Mouse (Mus musculus) layer of hippocampus, adult 18-20 months (tissue): ENCODE measurements around the gene Cldn34a. TPM values are rescaled to one million over a fixed set of nuclear protein-coding genes. Genes with fewer than 3 reads are reported as not detected.
"Not testable (repeated sequence)": the region's sequence is repeated elsewhere in the genome, so short reads cannot be mapped to it uniquely, and the experiment has no call there.

Source experiments
- DNase-seq, 2 experiments: peaks; one replicate each; pipeline ENCODE4 v3.0.0; 2022; ENCODE audit warnings: low spot score in 2 of 2
- long read RNA-seq: library from polyadenylated mRNA; stranded (forward); transcript quantifications from one replicate; pipeline ENCODE4 v2.0.0, GENCODE M21; 2021
- total RNA-seq, 2 experiments: library from RNA; stranded (reverse); gene quantifications; 2 replicates each; pipeline ENCODE4 v1.2.3; 2021

Cldn34a gene
- total RNA-seq = not detected
- long read RNA-seq = 0 reads

DNA sequence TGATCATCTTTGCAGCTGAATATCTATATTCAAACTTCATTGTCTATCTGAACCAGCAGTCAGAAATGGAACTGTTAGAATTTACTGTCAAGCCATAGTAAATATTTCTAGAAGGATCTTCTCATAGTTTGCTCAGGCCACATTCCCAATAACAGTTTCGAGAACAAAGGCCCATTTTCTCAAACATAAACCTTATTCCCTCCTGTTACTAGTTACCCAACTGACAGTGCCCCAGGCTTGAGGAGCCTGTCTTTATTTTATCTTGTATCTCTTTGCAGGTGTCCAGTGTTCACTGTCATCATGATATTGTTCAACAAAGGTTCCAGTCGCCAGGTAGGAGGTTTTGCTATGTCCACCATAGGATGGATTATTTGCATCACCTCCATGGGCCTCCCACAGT is at the start of gene Cldn34a:
Gene Cldn34a (plus strand): TSS at position 301 of the 400 bp plus-strand sequence.
- DNase-seq = no peak

DNA sequence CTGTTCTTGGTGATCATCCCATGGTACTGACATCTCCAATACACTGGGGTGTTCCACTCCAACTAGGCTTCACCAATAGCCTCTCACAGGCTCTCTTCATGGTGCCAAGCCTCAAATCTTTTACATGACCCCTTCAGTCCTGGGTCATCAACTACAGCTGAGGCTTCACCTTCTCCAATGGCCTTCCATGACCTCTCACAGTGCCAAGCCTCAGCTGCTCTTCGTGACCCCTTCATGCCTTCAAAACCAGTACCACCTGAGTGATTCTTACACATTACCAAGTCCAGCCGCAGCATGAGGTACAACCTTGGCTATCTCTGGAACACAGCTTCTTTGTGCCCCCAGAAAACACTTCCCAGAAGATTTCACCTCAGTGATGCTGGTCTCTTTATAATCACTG is 44.5 kb upstream of the Cldn34a start:
- not testable (repeated sequence) for DNase-seq

DNA sequence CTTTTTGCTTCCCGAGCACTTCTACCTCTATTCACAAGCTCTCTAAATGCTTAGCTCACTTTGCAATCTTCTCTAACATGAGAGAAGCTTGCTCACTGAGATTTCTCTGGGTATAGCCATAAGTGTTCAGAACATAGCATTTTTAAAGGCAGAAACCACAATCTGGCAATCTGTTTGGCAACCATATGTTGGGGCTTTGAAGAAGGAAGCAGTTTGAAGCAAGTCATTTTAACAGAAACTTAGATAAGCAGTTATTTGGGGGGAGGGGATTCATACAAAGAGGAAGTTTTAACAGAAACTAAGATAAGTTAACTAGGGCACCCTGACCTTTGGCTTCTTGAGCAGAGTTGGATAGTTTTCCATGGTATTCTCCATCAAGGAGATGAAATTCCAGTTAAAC is 17.4 kb upstream of the Cldn34a start:
- peak; percentile 16 to 28 for DNase-seq

DNA sequence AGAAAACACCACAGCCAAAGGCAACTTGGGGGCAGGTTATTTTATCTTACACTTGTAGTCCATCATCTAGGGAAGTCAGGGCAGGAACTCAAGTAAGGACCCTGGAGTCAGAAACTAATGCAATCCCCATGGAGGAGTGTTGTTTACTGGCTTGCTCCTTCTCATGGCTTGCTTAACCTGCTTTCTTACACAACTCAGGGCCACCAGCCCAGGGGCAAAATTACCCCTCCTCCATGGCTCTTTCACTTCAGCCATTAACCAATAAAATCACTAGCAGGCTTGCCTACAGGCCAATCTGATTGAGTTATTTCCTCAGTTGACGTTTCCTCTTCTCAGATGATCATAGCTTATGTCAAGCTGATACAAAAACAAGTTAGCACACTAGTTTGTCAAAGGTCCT is 15.0 kb upstream of the Cldn34a start:
- DNase-seq = no peak

DNA sequence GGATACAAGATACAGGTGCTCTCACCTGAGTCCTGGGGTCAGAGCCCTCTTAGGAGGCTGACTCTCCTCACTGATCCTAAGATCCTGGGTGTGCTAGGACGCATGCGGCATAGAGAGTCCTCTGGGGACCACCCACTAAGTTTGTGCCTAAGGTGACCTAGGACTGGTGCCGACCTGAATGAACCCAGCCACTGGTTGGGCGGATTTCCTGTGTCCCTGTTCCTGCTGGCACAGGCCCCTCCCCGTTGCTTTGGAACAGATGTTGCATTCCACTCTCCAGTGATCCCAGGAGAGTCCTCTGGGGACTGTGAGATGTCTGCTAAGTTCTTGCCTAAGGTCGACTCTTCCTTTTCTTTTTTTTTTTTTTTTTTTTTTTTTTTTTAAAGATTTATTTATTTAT is 5.7 kb upstream of the Cldn34a start:
- DNase-seq = no peak

Other genes starting within 250 kb of the Cldn34a start
- gene Kantr, start 235.8 kb upstream of the Cldn34a start, total RNA-seq = 10 to 100 TPM; 51.1 to 55.2 TPM
- gene Tspyl2, start 220.9 kb upstream of the Cldn34a start, total RNA-seq = 100 to 1,000 TPM; 110 to 121 TPM
- gene Gpr173, start 194.6 kb upstream of the Cldn34a start, total RNA-seq = 10 to 100 TPM; 12.0 to 14.4 TPM
- gene Shroom2, start 206.1 kb downstream of the Cldn34a start, total RNA-seq = 10 to 100 TPM; 87.2 to 90.7 TPM
- under 1 TPM in 1 of 2 experiments, not detected in 1; 0.37 TPM for gene Gpr143, start 218.6 kb downstream of the Cldn34a start, total RNA-seq